Mouse (Mus musculus) hindbrain, embryonic 11.5 days (tissue): ENCODE measurements around the gene Sh3bgrl2. TPM values are rescaled to one million over a fixed set of nuclear protein-coding genes. Genes with fewer than 3 reads are reported as not detected.

Experiments
- ATAC-seq: fragments of 200-750 bp; cut with Nextera tagmentation; 2 replicates; pipeline ENCODE4 v1.8.0; 2017; ENCODE audit warnings: mild to moderate bottlenecking, moderate TSS enrichment, moderate library complexity; ENCODE audit not compliant: low FRiP score
- DNase-seq: peaks from one replicate; pipeline ENCODE4 v3.0.0-alpha.2; 2015; ENCODE audit warnings: low spot score
- H3K27ac ChIP-seq: fragments of 300-500 bp; sonication (generic); 2 replicates; pipeline ENCODE4 v1.5.1; 2014; ENCODE audit warnings: mild to moderate bottlenecking, low read depth, low read length
- H3K27me3 ChIP-seq: fragments of 300-500 bp; sonication (generic); 2 replicates; pipeline ENCODE4 v1.6.1; 2014; ENCODE audit warnings: mild to moderate bottlenecking, low read length, moderate library complexity, mixed read lengths; ENCODE audit not compliant: control insufficient read depth, insufficient read depth
- H3K36me3 ChIP-seq: fragments of 300-500 bp; sonication (generic); 2 replicates; pipeline ENCODE4 v1.6.1; 2014; ENCODE audit warnings: mild to moderate bottlenecking, low read length, moderate library complexity, mixed read lengths; ENCODE audit not compliant: control insufficient read depth, insufficient read depth
- H3K4me1 ChIP-seq: fragments of 300-500 bp; sonication (generic); replicated peaks from 2 replicates; pipeline ENCODE4 v1.6.1; 2014; ENCODE audit warnings: low read length, mixed read lengths; ENCODE audit not compliant: control insufficient read depth, insufficient read depth
- H3K4me2 ChIP-seq: fragments of 300-500 bp; sonication (generic); replicated peaks from 2 replicates; pipeline ENCODE4 v1.6.1; 2014; ENCODE audit warnings: mild to moderate bottlenecking, low read depth, low read length
- H3K4me3 ChIP-seq: fragments of 300-500 bp; sonication (generic); 2 replicates; pipeline ENCODE4 v1.5.1; 2014; ENCODE audit warnings: low read depth, low read length
- H3K9ac ChIP-seq: fragments of 300-500 bp; sonication (generic); 2 replicates; pipeline ENCODE4 v1.6.1; 2014; ENCODE audit warnings: low read depth, low read length
- H3K9me3 ChIP-seq: fragments of 300-500 bp; sonication (generic); 2 replicates; pipeline ENCODE4 v1.6.1; 2016; ENCODE audit warnings: low read length; ENCODE audit not compliant: control insufficient read depth
- WGBS: fragments of 180-500 bp; shearing (Covaris S2); extraction: QIAGEN DNeasy Blood & Tissue Kit; methylation state at CpG from one replicate; pipeline ENCODE4 v1.1.7; 2014; 5-methylcytosine and 5-hydroxymethylcytosine counted together
- polyA plus RNA-seq: library from polyadenylated mRNA; unstranded; fragments of >200 nt; fragmentation: Nextera tagmentation; extraction: Ambion mirVana; gene quantifications from 2 replicates; pipeline ENCODE4 v1.2.1, GENCODE M21; 2014

Sh3bgrl2 gene
- polyA plus RNA-seq, 1 experiment from 2014 or later, result 7.3 TPM

- Histone ChIP-seq H3K27me3 (no peaks in the 10 kb centered on the region), H3K9ac (no peak overlapping the region), H3K4me1 (no peaks in the 10 kb centered on the region), H3K4me3 (no peak overlapping the region), H3K36me3 (no peaks in the 10 kb centered on the region), H3K27ac (no peak overlapping the region), H3K4me2 (no peak overlapping the region), H3K9me3 (no peaks in the 10 kb centered on the region)
- WGBS, result 33% methylated on average over 3 of the region's 3 CpGs
- peak; percentile 74 for ATAC-seq
- DNase-seq, result peak; percentile 55
These were observed 28.5 kb downstream of the Sh3bgrl2 start for GRCm38 (mm10) chr9:83576689-83577057.

DNA sequence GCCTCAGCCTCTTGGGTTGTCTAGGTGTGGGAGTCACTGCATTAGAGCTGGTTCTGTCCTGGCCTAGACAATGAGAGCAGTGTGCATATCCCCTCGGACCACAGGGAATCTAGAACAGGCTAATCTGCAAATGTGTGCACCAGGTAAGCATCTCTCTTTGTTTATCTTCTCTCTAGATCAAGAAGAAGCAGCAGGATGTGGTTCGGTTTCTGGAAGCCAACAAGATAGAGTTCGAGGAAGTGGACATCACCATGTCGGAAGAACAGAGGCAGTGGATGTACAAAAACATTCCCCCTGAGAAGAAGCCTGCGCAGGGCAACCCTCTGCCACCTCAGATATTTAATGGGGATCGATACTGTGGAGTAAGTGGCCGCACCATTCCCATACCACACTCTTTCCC, 29.1 kb downstream of the Sh3bgrl2 start:
- ATAC-seq (peak; percentile 17; the same call in 1 of the 2 replicates), DNase-seq (no peak)
- Histone ChIP-seq H3K9me3 (no peaks in the 10 kb centered on the region), H3K4me2 (no peak overlapping the region), H3K27me3 (no peaks in the 10 kb centered on the region), H3K4me1 (no peaks in the 10 kb centered on the region), H3K9ac (no peak overlapping the region), H3K36me3 (no peaks in the 10 kb centered on the region), H3K4me3 (no peak overlapping the region), H3K27ac (no peak overlapping the region)
- WGBS, result 92% methylated on average over 7 of the region's 7 CpGs

GRCm38 (mm10) chr9:83579049-83579448, 30.9 kb downstream of the Sh3bgrl2 start:
- Histone ChIP-seq H3K4me1 (no peaks in the 10 kb centered on the region), H3K36me3 (no peaks in the 10 kb centered on the region), H3K4me2 (no peak overlapping the region), H3K27ac (no peak overlapping the region), H3K27me3 (no peaks in the 10 kb centered on the region), H3K4me3 (no peak overlapping the region), H3K9me3 (no peaks in the 10 kb centered on the region), H3K9ac (no peak overlapping the region)
- no peak for ATAC-seq
- no peak for DNase-seq
- 79% methylated on average over 4 of the region's 4 CpGs for WGBS

- Histone ChIP-seq H3K36me3 (no peaks in the 10 kb centered on the region), H3K9ac (no peak overlapping the region), H3K4me3 (no peak overlapping the region), H3K4me2 (no peak overlapping the region), H3K27ac (no peak overlapping the region), H3K9me3 (no peaks in the 10 kb centered on the region), H3K27me3 (no peaks in the 10 kb centered on the region), H3K4me1 (no peaks in the 10 kb centered on the region)
- WGBS, result 70% methylated on average over 7 of the region's 7 CpGs
- ATAC-seq (no peak), DNase-seq (no peak)
These were observed 34.6 kb downstream of the Sh3bgrl2 start for GRCm38 (mm10) chr9:83582748-83583147.

- 93% methylated on average over 17 of the region's 17 CpGs for WGBS
- ATAC-seq (no peak), DNase-seq (no peak)
- Histone ChIP-seq H3K9me3 (no peaks in the 10 kb centered on the region), H3K4me2 (no peak overlapping the region), H3K4me1 (no peaks in the 10 kb centered on the region), H3K27me3 (no peaks in the 10 kb centered on the region), H3K9ac (no peak overlapping the region), H3K27ac (no peak overlapping the region), H3K4me3 (no peak overlapping the region), H3K36me3 (no peaks in the 10 kb centered on the region)
These were observed 38.4 kb downstream of the Sh3bgrl2 start for GRCm38 (mm10) chr9:83586316-83587050.

DNA sequence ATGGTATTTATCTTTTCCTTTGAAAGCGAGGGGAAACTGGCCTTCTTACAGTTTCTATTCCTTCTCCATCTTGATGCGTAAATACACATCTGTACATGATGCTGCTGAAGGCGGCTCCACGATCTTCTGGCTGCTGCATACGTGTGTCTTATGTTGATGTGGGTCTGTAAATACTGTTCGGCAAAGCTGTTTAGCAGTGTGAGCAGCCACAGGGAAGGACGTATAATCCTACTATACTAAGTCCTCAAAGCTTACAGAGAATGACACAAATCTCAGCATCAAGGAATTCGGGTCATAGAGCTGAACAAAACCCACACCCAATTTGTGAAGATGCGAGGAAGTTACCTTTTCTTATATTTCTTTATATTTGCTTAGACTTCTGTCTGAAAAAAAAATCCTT, 39.0 kb downstream of the Sh3bgrl2 start:
- Histone ChIP-seq H3K4me3 (no peak overlapping the region), H3K4me2 (no peak overlapping the region), H3K9me3 (no peaks in the 10 kb centered on the region), H3K4me1 (no peaks in the 10 kb centered on the region), H3K27ac (no peak overlapping the region), H3K9ac (no peak overlapping the region), H3K27me3 (no peaks in the 10 kb centered on the region), H3K36me3 (no peaks in the 10 kb centered on the region)
- WGBS, result 93% methylated on average over 9 of the region's 9 CpGs
- ATAC-seq (no peak), DNase-seq (no peak)

- no peak overlapping the region for H3K27ac ChIP-seq
- ATAC-seq (no peak), DNase-seq (no peak)
- no peaks in the 10 kb centered on the region for H3K9me3 ChIP-seq
- 92% methylated on average over 2 of the region's 2 CpGs for WGBS
- no peaks in the 10 kb centered on the region for H3K36me3 ChIP-seq
- no peaks in the 10 kb centered on the region for H3K4me1 ChIP-seq
- H3K4me2 ChIP-seq, result no peak overlapping the region
- no peaks in the 10 kb centered on the region for H3K27me3 ChIP-seq
- no peak overlapping the region for H3K4me3 ChIP-seq
- no peak overlapping the region for H3K9ac ChIP-seq
These were observed 40.9 kb downstream of the Sh3bgrl2 start for GRCm38 (mm10) chr9:83589063-83589462.

- H3K4me1 ChIP-seq, result no peaks in the 10 kb centered on the region
- ATAC-seq (no peak), DNase-seq (no peak)
- no peak overlapping the region for H3K4me2 ChIP-seq
- 0 out of 2 replicates have a peak overlapping the region, but pooled peaks have one; percentile 7 for H3K9ac ChIP-seq
- no peaks in the 10 kb centered on the region for H3K36me3 ChIP-seq
- no peak overlapping the region for H3K27ac ChIP-seq
- H3K4me3 ChIP-seq, result no peak overlapping the region
- 65% methylated on average over 14 of the region's 14 CpGs for WGBS
- no peaks in the 10 kb centered on the region for H3K9me3 ChIP-seq
- H3K27me3 ChIP-seq, result no peaks in the 10 kb centered on the region
These were observed 41.7 kb downstream of the Sh3bgrl2 start for GRCm38 (mm10) chr9:83589680-83590467.
